Mouse (Mus musculus): ENCODE data around the gene Gm4131. TPM values are rescaled to one million over a fixed set of nuclear protein-coding genes. Genes with fewer than 3 reads are reported as not detected.

Gm4131 gene
- polyA plus RNA-seq, 1 experiment = 1.6 TPM

DNA sequence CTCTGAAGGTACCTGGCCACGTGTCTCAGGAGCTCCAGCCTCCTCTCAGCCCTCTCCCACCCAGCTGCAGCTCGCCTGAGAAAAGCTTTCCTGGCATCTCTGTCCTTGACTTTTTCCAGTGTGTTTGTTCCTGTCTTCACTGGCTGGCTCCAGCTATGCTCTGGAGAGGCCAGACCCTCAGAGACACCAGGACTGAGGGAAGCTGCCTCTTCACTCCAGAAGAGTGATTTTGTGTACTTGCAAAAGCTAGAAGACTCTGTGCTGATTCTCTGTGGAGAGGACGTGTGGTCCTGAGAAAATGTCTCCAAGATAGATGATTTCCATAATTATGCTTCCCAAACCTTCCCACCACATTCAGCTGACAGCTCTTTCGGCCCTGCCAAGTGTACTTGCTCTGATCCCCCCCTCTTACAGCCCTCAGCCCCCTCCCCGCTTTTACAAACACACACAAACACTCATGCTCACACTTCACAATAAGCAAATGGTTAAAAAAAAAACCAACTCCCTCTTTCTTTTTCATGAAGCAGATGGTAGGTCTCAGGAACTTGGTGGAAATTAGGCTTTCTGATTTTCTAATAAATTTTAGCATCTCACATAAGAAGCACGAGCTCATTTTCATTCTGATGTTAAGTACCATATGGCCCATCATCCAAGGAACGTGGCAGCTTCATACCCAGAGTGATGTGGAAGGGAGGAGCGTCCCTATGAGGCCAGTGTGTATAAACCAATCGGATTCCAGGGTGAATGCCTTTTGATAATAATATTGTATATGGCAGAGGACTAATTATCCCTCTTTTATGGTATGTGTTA lies 111.8 kb downstream of the Gm4131 start:
- Histone ChIP-seq H3K27me3 (replicated peaks; ENCODE audit: control insufficient read depth, insufficient read depth, low read length) (no peaks in the 10 kb centered on the region), H3K36me3 (ENCODE audit: control insufficient read depth, insufficient read depth, low read length) (no peaks in the 10 kb centered on the region), H3K4me1 (ENCODE audit: control insufficient read depth, insufficient read depth, low read length) (no peaks in the 10 kb centered on the region), H3K4me3 (ENCODE audit: insufficient read depth, low read depth, low read length) (no peak overlapping the region), H3K27ac (ENCODE audit: insufficient read depth, low read depth, low read length) (no peak overlapping the region)
- WGBS = 72% methylated on average over 9 of the region's 9 CpGs
- DNase-seq = no peak
- TF ChIP-seq POLR2A (IDR thresholded peaks at IDR 0.05; ENCODE audit: low read depth, low read length) = no peak
- no peak for TF ChIP-seq CTCF (conservative IDR thresholded peaks at IDR 0.05; ENCODE audit: insufficient read depth, insufficient read length, low read depth, low read length)

DNA sequence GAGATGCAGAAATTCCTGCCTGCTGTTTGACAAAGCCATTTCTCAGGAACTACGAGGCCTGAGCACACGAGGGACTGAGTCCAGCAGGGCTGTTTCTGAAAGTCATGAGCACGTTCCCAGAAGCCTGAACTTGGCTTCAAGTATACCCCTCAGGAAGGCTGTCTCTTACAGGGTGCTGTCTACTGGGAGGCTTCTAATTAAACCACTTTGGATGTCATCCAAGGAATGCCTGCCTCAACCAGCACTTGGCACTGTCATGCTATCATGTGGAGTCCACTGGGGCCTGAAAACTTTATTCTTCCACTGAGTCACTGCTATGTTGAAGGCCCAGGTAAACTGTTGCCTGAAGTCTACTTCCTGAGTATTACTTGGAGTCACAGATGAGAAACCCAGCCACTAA lies 112.6 kb downstream of the Gm4131 start:
- WGBS = 30% methylated on average over 3 of the region's 3 CpGs
- Histone ChIP-seq H3K27ac (ENCODE audit: insufficient read depth, low read depth, low read length) (no peak overlapping the region), H3K4me1 (ENCODE audit: control insufficient read depth, insufficient read depth, low read length) (no peaks in the 10 kb centered on the region), H3K4me3 (ENCODE audit: insufficient read depth, low read depth, low read length) (no peak overlapping the region), H3K27me3 (replicated peaks; ENCODE audit: control insufficient read depth, insufficient read depth, low read length) (no peaks in the 10 kb centered on the region), H3K36me3 (ENCODE audit: control insufficient read depth, insufficient read depth, low read length) (no peaks in the 10 kb centered on the region)
- no peak for TF ChIP-seq CTCF (conservative IDR thresholded peaks at IDR 0.05; ENCODE audit: insufficient read depth, insufficient read length, low read depth, low read length)
- no peak for TF ChIP-seq POLR2A (IDR thresholded peaks at IDR 0.05; ENCODE audit: low read depth, low read length)
- peak; percentile 87 for DNase-seq

DNA sequence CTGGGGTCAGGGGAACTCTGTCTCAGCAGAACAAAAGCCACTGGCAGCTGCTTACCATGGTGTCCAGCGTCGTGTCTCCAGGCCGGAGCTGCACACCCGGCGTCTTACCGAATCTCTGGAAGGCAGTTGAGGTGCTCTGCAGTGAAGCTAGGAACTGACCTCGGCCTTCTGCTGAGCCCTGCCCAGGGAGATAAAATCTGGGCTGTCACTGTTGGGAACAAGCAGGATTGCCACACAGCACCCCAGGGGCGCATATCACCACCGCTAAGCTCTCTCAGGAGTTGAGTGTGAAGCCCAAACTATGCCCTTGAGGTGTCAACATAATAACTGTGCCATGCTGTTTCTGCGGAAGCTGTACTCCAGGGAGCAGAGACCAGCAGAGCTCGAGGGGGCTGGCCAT lies 113.4 kb downstream of the Gm4131 start:
- no peak overlapping the region for H3K4me3 ChIP-seq (ENCODE audit: insufficient read depth, low read depth, low read length)
- H3K36me3 ChIP-seq (ENCODE audit: control insufficient read depth, insufficient read depth, low read length) = no peaks in the 10 kb centered on the region
- TF ChIP-seq POLR2A (IDR thresholded peaks at IDR 0.05; ENCODE audit: low read depth, low read length) = no peak
- no peak for TF ChIP-seq CTCF (conservative IDR thresholded peaks at IDR 0.05; ENCODE audit: insufficient read depth, insufficient read length, low read depth, low read length)
- H3K27ac ChIP-seq (ENCODE audit: insufficient read depth, low read depth, low read length) = no peak overlapping the region
- no peaks in the 10 kb centered on the region for H3K27me3 ChIP-seq (replicated peaks; ENCODE audit: control insufficient read depth, insufficient read depth, low read length)
- no peak for DNase-seq
- WGBS = 75% methylated on average over 11 of the region's 11 CpGs
- no peaks in the 10 kb centered on the region for H3K4me1 ChIP-seq (ENCODE audit: control insufficient read depth, insufficient read depth, low read length)

DNA sequence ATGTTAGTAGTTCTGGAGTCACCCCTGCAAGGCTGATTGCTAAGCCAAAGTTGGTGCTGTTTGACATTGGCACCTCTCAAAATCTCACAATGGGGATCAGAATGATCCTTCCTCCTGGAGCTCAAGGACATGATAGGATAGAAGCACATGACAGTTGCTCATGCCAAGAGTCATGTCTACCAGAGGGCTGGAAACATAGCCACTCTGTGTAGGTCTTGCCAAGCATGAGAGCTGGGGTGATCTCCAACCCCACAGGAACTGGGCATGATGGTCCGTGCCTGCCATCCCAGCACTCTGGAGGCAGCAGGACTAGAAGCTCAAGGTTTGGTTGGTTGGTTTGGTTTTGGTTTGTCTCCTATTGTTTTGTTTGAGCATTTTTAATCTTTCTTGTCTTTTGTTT lies 116.0 kb downstream of the Gm4131 start:
- WGBS = 83% methylated on average over 1 of the region's 1 CpGs
- Histone ChIP-seq H3K4me3 (ENCODE audit: insufficient read depth, low read depth, low read length) (no peak overlapping the region), H3K27me3 (replicated peaks; ENCODE audit: control insufficient read depth, insufficient read depth, low read length) (no peaks in the 10 kb centered on the region), H3K36me3 (ENCODE audit: control insufficient read depth, insufficient read depth, low read length) (no peaks in the 10 kb centered on the region), H3K27ac (ENCODE audit: insufficient read depth, low read depth, low read length) (no peak overlapping the region), H3K4me1 (ENCODE audit: control insufficient read depth, insufficient read depth, low read length) (no peaks in the 10 kb centered on the region)
- TF ChIP-seq POLR2A (IDR thresholded peaks at IDR 0.05; ENCODE audit: low read depth, low read length) (no peak), CTCF (conservative IDR thresholded peaks at IDR 0.05; ENCODE audit: insufficient read depth, insufficient read length, low read depth, low read length) (no peak)
- no peak for DNase-seq

DNA sequence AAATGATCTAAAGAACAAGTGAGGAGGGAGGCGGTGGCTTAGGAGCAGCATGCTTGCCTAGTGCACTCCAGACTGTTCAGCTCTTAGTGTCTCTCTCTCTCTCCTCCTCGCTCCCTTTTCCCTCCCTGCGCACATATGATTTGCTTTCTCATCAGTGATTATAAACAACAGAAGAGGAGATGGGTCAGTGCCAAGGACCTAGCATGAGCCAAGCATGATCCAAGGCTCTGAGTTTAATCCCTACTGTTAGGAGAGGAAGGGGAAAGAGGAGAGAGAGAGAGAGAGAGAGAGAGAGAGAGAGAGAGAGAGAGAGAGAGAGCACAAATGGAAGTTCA lies 119.5 kb downstream of the Gm4131 start:
- H3K27ac ChIP-seq (ENCODE audit: insufficient read depth, low read depth, low read length) = no peak overlapping the region
- no peaks in the 10 kb centered on the region for H3K27me3 ChIP-seq (replicated peaks; ENCODE audit: control insufficient read depth, insufficient read depth, low read length)
- WGBS = 88% methylated on average over 3 of the region's 3 CpGs
- H3K4me3 ChIP-seq (ENCODE audit: insufficient read depth, low read depth, low read length) = no peak overlapping the region
- TF ChIP-seq POLR2A (IDR thresholded peaks at IDR 0.05; ENCODE audit: low read depth, low read length) (no peak), CTCF (conservative IDR thresholded peaks at IDR 0.05; ENCODE audit: insufficient read depth, insufficient read length, low read depth, low read length) (no peak)
- DNase-seq = no peak
- H3K36me3 ChIP-seq (ENCODE audit: control insufficient read depth, insufficient read depth, low read length) = no peaks in the 10 kb centered on the region
- peaks cover 3% of the 10 kb centered on the region; the same call in 1 of the 2 replicates for H3K4me1 ChIP-seq (ENCODE audit: control insufficient read depth, insufficient read depth, low read length)

DNA sequence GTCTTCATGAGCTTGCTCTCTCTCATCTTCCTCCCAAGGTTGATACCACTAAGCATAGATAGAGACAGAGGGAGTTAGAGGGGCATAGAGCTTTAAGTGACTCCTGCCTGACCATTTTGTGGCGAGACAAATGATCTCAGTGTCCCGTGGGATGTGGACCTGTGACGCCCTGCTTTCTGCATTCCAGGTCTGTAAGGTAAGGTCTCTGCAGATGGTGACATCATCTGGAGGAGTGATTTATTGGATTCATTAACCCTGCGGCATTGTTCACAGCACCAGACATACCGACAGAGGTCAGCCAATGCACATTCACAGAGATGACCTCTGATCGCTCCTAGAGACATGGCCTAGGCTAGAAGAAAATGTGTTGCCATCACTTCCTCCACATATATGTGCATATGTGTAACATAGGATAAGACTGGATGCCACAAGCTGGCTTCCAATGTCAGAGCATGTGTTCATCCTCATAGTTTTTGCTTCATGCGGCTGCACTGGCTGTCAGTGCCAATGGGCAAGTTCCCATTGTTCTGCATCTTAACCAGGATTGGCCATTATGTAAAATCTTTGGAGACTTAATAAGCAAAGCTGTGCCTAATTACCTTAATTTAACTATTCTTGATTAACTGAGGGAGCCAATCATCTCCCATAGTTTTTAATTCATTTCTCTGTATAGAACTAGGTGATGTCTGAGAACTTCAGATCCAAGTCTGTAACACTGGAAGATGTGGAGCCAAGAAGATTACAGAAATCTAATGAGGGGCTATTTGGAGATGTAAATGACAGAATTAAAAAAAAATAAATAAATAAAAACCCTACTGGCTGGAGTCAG lies 120.1 kb downstream of the Gm4131 start:
- Histone ChIP-seq H3K36me3 (ENCODE audit: control insufficient read depth, insufficient read depth, low read length) (no peaks in the 10 kb centered on the region), H3K4me1 (ENCODE audit: control insufficient read depth, insufficient read depth, low read length) (peaks cover 3% of the 10 kb centered on the region; the same call in 1 of the 2 replicates), H3K27me3 (replicated peaks; ENCODE audit: control insufficient read depth, insufficient read depth, low read length) (no peaks in the 10 kb centered on the region), H3K27ac (ENCODE audit: insufficient read depth, low read depth, low read length) (no peak overlapping the region), H3K4me3 (ENCODE audit: insufficient read depth, low read depth, low read length) (no peak overlapping the region)
- TF ChIP-seq CTCF (conservative IDR thresholded peaks at IDR 0.05; ENCODE audit: insufficient read depth, insufficient read length, low read depth, low read length) (no peak), POLR2A (IDR thresholded peaks at IDR 0.05; ENCODE audit: low read depth, low read length) (no peak)
- WGBS = 43% methylated on average over 7 of the region's 7 CpGs
- no peak for DNase-seq

DNA sequence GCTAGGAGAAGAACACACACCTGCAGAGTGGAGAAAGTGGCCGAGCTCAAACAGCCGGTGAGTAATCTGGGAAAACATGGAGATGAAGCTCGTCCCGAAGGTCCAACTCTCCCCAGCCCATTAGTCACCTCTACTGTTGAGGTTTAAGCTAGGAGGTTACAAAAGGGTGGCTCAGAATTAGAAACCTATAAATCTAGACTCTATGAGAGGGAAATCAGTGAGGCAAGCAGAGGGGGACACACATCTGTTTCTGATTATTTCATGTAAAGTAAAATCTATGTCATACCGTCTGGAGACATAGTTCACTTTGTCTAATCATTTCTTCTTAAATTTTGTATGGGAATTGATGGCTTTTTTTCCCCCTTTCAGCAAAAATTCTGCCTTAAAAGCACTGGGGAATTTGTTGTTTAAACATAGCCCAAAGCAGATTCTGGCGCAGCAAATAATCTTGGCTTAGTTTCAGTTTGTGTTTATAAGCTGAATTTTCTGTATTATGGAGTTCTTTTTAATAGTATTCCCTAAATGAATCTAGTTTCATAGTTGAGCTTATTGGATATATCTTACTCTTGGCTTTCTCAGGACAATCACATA lies 122.8 kb downstream of the Gm4131 start:
- Histone ChIP-seq H3K4me1 (ENCODE audit: control insufficient read depth, insufficient read depth, low read length) (peaks cover 3% of the 10 kb centered on the region; the same call in 1 of the 2 replicates), H3K36me3 (ENCODE audit: control insufficient read depth, insufficient read depth, low read length) (no peaks in the 10 kb centered on the region), H3K27ac (ENCODE audit: insufficient read depth, low read depth, low read length) (no peak overlapping the region), H3K4me3 (ENCODE audit: insufficient read depth, low read depth, low read length) (no peak overlapping the region), H3K27me3 (replicated peaks; ENCODE audit: control insufficient read depth, insufficient read depth, low read length) (no peaks in the 10 kb centered on the region)
- no peak for TF ChIP-seq CTCF (conservative IDR thresholded peaks at IDR 0.05; ENCODE audit: insufficient read depth, insufficient read length, low read depth, low read length)
- no peak for TF ChIP-seq POLR2A (IDR thresholded peaks at IDR 0.05; ENCODE audit: low read depth, low read length)
- DNase-seq = no peak
- 70% methylated on average over 6 of the region's 6 CpGs for WGBS

Data from kidney, adult 2 months (tissue).